Mouse (Mus musculus): ENCODE measurements at regions not wholly inside any gene's neighbourhood (a gene's known extent, or its start where the extent isn't known, plus 50 kb on each side); places are given as distances from the start of the nearest gene placed in this dataset.

- H3K4me1 ChIP-seq (replicated peaks), result no peaks in the 10 kb centered on the region
- H3K9me3 ChIP-seq, result no peaks in the 10 kb centered on the region
- H3K4me3 ChIP-seq (replicated peaks), result no peak overlapping the region
- H3K27me3 ChIP-seq, result no peaks in the 10 kb centered on the region
- H3K9ac ChIP-seq (replicated peaks), result no peak overlapping the region
- no peaks in the 10 kb centered on the region for H3K36me3 ChIP-seq
- no peak for ATAC-seq (ENCODE audit: insufficient number of reproducible peaks, insufficient read depth, low FRiP score, low TSS enrichment, low read depth)
- no peak overlapping the region for H3K4me2 ChIP-seq
- no peak overlapping the region for H3K27ac ChIP-seq
Measured at GRCm38 (mm10) chr15:50472626-50473025, 3412.1 kb upstream of the Gm7489 start.

- H3K27me3 ChIP-seq, result no peaks in the 10 kb centered on the region
- no peak for ATAC-seq (ENCODE audit: insufficient number of reproducible peaks, insufficient read depth, low FRiP score, low TSS enrichment, low read depth)
- H3K27ac ChIP-seq, result no peak overlapping the region
- WGBS, result 90% methylated on average over 2 of the region's 2 CpGs
- H3K9ac ChIP-seq (replicated peaks), result no peak overlapping the region
- no peaks in the 10 kb centered on the region for H3K4me1 ChIP-seq (replicated peaks)
- no peaks in the 10 kb centered on the region for H3K9me3 ChIP-seq
- no peak overlapping the region for H3K4me3 ChIP-seq (replicated peaks)
- H3K36me3 ChIP-seq, result no peaks in the 10 kb centered on the region
- H3K4me2 ChIP-seq, result no peak overlapping the region
Measured at GRCm38 (mm10) chr15:50498716-50499115, 3386.0 kb upstream of the Gm7489 start.

GRCm38 (mm10) chr15:50507999-50508624 is 3376.6 kb upstream of the Gm7489 start:
- ATAC-seq (ENCODE audit: insufficient number of reproducible peaks, insufficient read depth, low FRiP score, low TSS enrichment, low read depth), result no peak
- H3K9ac ChIP-seq (replicated peaks), result no peak overlapping the region
- H3K4me1 ChIP-seq (replicated peaks), result no peaks in the 10 kb centered on the region
- no peak overlapping the region for H3K4me3 ChIP-seq (replicated peaks)
- no peak overlapping the region for H3K27ac ChIP-seq
- H3K36me3 ChIP-seq, result no peaks in the 10 kb centered on the region
- no peaks in the 10 kb centered on the region for H3K9me3 ChIP-seq
- WGBS, result 75% methylated on average over 3 of the region's 3 CpGs
- H3K27me3 ChIP-seq, result no peaks in the 10 kb centered on the region
- H3K4me2 ChIP-seq, result no peak overlapping the region

GRCm38 (mm10) chr15:50513036-50513435 is 3371.7 kb upstream of the Gm7489 start:
- WGBS, result 91% methylated on average over 5 of the region's 5 CpGs
- Histone ChIP-seq H3K36me3 (no peaks in the 10 kb centered on the region), H3K9me3 (no peaks in the 10 kb centered on the region), H3K9ac (replicated peaks) (no peak overlapping the region), H3K27ac (no peak overlapping the region), H3K4me2 (no peak overlapping the region), H3K4me3 (replicated peaks) (no peak overlapping the region), H3K4me1 (replicated peaks) (no peaks in the 10 kb centered on the region; the same call in 1 of the 2 replicates), H3K27me3 (no peaks in the 10 kb centered on the region)
- ATAC-seq (ENCODE audit: insufficient number of reproducible peaks, insufficient read depth, low FRiP score, low TSS enrichment, low read depth), result no peak

DNA sequence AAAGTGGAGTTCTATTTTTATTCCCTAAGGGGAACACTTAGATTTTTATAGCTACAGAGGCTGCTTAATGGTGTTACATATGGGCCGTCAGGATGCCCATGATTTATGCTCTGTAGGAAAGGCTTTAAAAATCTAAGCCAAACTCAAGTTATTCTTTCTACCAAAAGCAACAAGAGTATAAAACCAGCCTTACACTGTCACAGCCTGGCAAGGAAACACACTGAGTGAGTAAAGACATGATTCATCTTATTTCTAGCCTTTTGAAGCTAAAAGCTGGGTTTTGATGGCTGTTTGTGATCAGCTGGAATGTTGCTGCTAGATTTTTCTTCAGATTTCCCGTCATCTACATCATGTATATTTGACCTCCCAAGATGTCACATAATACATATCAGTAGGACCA is 3359.9 kb upstream of the Gm7489 start:
- no peak overlapping the region for H3K4me2 ChIP-seq
- 71% methylated on average over 2 of the region's 2 CpGs for WGBS
- H3K4me3 ChIP-seq (replicated peaks), result no peak overlapping the region
- no peaks in the 10 kb centered on the region for H3K9me3 ChIP-seq
- H3K27me3 ChIP-seq, result no peaks in the 10 kb centered on the region
- no peak overlapping the region for H3K9ac ChIP-seq (replicated peaks)
- no peaks in the 10 kb centered on the region for H3K36me3 ChIP-seq
- no peak overlapping the region for H3K27ac ChIP-seq
- ATAC-seq (ENCODE audit: insufficient number of reproducible peaks, insufficient read depth, low FRiP score, low TSS enrichment, low read depth), result no peak
- H3K4me1 ChIP-seq (replicated peaks), result no peaks in the 10 kb centered on the region

- no peak overlapping the region for H3K9ac ChIP-seq (replicated peaks)
- no peak overlapping the region for H3K4me2 ChIP-seq
- WGBS, result 96% methylated on average over 1 of the region's 1 CpGs
- H3K4me3 ChIP-seq (replicated peaks), result no peak overlapping the region
- H3K36me3 ChIP-seq, result no peaks in the 10 kb centered on the region
- ATAC-seq (ENCODE audit: insufficient number of reproducible peaks, insufficient read depth, low FRiP score, low TSS enrichment, low read depth), result no peak
- H3K27me3 ChIP-seq, result no peaks in the 10 kb centered on the region
- H3K27ac ChIP-seq, result no peak overlapping the region
- H3K4me1 ChIP-seq (replicated peaks), result no peaks in the 10 kb centered on the region
- H3K9me3 ChIP-seq, result no peaks in the 10 kb centered on the region
Measured at GRCm38 (mm10) chr15:50534490-50534889, 3350.2 kb upstream of the Gm7489 start.

- Histone ChIP-seq H3K9ac (replicated peaks) (no peak overlapping the region), H3K9me3 (no peaks in the 10 kb centered on the region), H3K36me3 (no peaks in the 10 kb centered on the region), H3K27me3 (no peaks in the 10 kb centered on the region), H3K4me3 (replicated peaks) (no peak overlapping the region), H3K27ac (no peak overlapping the region), H3K4me1 (replicated peaks) (no peaks in the 10 kb centered on the region), H3K4me2 (no peak overlapping the region)
- ATAC-seq (ENCODE audit: insufficient number of reproducible peaks, insufficient read depth, low FRiP score, low TSS enrichment, low read depth), result no peak
- 85% methylated on average over 3 of the region's 3 CpGs for WGBS
Measured at GRCm38 (mm10) chr15:50563611-50564010, 3321.1 kb upstream of the Gm7489 start.

GRCm38 (mm10) chr15:50580811-50581210 is 3303.9 kb upstream of the Gm7489 start:
- no peak for ATAC-seq (ENCODE audit: insufficient number of reproducible peaks, insufficient read depth, low FRiP score, low TSS enrichment, low read depth)
- WGBS, result 87% methylated on average over 5 of the region's 5 CpGs

GRCm38 (mm10) chr15:50583951-50584350 is 3300.8 kb upstream of the Gm7489 start:
- ATAC-seq (ENCODE audit: insufficient number of reproducible peaks, insufficient read depth, low FRiP score, low TSS enrichment, low read depth), result no peak
- H3K27ac ChIP-seq, result no peak overlapping the region
- H3K27me3 ChIP-seq, result no peaks in the 10 kb centered on the region
- peaks cover 12% of the 10 kb centered on the region for H3K9me3 ChIP-seq
- H3K4me1 ChIP-seq (replicated peaks), result no peaks in the 10 kb centered on the region
- H3K4me2 ChIP-seq, result no peak overlapping the region
- no peaks in the 10 kb centered on the region for H3K36me3 ChIP-seq
- H3K9ac ChIP-seq (replicated peaks), result no peak overlapping the region
- no peak overlapping the region for H3K4me3 ChIP-seq (replicated peaks)

More at GRCm38 (mm10) chr15:50580811-50581210, 3303.9 kb upstream of the Gm7489 start:
- Histone ChIP-seq H3K27ac (no peak overlapping the region), H3K4me1 (replicated peaks) (no peaks in the 10 kb centered on the region), H3K4me3 (replicated peaks) (no peak overlapping the region), H3K36me3 (no peaks in the 10 kb centered on the region), H3K27me3 (no peaks in the 10 kb centered on the region), H3K9ac (replicated peaks) (no peak overlapping the region), H3K4me2 (no peak overlapping the region), H3K9me3 (peaks cover 12% of the 10 kb centered on the region)

DNA sequence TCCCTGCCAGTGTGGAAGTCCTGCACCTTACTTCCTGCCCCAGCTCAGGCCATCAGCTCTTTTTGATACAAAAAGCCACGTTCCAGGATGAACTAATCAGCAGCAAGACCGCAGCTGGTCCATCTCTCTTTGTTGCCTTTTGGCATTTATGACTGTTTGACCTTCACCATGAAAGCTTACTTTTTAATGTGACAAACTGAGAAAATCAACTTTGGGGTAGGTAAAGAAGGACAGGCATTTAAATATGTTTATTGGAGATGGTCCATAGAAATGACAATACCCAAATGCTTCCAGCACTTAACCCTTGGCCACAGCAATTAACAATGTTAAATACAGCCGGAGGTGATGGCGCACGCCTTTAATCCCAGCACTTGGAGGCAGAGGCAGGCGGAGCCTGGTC is 3299.2 kb upstream of the Gm7489 start:
- H3K27ac ChIP-seq, result no peak overlapping the region
- H3K27me3 ChIP-seq, result no peaks in the 10 kb centered on the region
- no peak overlapping the region for H3K4me2 ChIP-seq
- no peak for ATAC-seq (ENCODE audit: insufficient number of reproducible peaks, insufficient read depth, low FRiP score, low TSS enrichment, low read depth)
- peaks cover 5% of the 10 kb centered on the region; the same call in 1 of the 2 replicates for H3K9me3 ChIP-seq
- no peaks in the 10 kb centered on the region for H3K4me1 ChIP-seq (replicated peaks)
- no peak overlapping the region for H3K9ac ChIP-seq (replicated peaks)
- 75% methylated on average over 6 of the region's 6 CpGs for WGBS
- H3K36me3 ChIP-seq, result no peaks in the 10 kb centered on the region
- H3K4me3 ChIP-seq (replicated peaks), result no peak overlapping the region
